Mouse (Mus musculus): Measurements from ENCODE around the gene Tmem108.

The Tmem108 gene

GRCm38 (mm10) chr9:103721081-103721480, 40.6 kb downstream of the Tmem108 start:
- DNase-seq (ENCODE audit: extremely low read depth, low read depth) = no peak

DNA sequence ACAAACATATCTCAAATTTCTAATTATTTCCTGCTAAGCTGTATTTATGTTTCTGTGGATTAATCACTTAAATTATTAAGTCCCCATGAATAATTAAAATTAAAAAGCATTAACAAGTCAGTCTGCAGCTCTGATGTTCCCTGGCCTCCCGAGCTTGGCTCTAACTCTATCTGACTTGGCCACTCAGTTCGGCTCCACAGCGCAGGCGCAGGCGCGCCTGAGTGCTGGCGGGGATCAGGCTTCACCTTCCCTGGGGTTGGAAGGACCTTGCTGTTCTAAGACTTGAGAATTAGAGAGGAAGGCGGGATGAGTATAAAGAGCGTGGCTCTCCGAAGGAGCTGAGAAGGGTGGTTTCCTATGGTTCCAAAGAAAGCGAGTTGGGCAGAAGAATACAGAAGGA, 41.6 kb downstream of the Tmem108 start:
- DNase-seq (ENCODE audit: extremely low read depth, low read depth) = no peak

- DNase-seq (ENCODE audit: extremely low read depth, low read depth) = no peak
Observed at GRCm38 (mm10) chr9:103716002-103716401, 45.6 kb downstream of the Tmem108 start.

GRCm38 (mm10) chr9:103715352-103715751, 46.3 kb downstream of the Tmem108 start:
- DNase-seq (ENCODE audit: extremely low read depth, low read depth) = no peak

DNA sequence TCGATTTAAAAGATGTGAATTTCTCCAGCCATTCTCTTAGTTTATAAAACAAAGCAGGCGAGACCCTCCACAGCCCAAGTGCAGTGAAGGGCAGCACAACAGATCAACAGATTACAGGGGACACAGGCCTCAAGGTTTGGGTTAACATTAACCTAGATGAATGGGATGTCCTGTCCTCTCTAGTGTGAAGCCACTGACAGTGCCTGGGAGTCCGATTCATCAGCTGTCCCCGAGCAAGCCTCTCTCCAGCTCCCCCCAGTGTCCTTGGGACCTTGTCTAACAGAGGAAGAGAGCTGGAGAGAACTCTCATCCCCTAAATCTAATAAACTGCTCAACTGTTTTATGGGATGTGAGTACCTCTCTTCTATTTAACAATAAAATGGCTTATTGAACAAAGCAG, 48.4 kb downstream of the Tmem108 start:
- no peak for DNase-seq (ENCODE audit: extremely low read depth, low read depth)

DNA sequence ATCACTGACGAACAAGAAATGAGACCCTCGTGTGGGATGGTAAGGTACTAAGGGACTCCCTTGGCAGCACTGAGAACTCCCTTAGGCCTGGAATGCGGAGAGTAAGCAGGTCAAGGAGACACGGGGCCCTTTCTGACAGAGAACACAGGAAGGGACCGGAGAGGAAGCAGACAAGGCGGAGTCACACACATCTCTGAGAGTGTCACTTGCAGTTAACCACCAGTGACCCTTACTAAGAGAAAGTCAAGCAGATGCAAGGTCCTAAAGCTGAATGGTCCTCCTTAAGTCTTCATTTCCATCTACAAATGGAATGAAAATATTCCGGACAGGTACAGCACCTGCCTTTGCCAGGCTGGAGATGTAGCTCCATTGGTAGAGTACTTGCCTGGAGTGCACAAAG, 48.9 kb downstream of the Tmem108 start:
- no peak for DNase-seq (ENCODE audit: extremely low read depth, low read depth)

- DNase-seq (ENCODE audit: extremely low read depth, low read depth) = no peak
Observed at GRCm38 (mm10) chr9:103709694-103710093, 51.9 kb downstream of the Tmem108 start.

GRCm38 (mm10) chr9:103708514-103709173, 53.0 kb downstream of the Tmem108 start:
- no peak for DNase-seq (ENCODE audit: extremely low read depth, low read depth)

- DNase-seq (ENCODE audit: extremely low read depth, low read depth) = no peak
Observed at GRCm38 (mm10) chr9:103707857-103708256, 53.8 kb downstream of the Tmem108 start.

GRCm38 (mm10) chr9:103707000-103707790, 54.4 kb downstream of the Tmem108 start:
- DNase-seq (ENCODE audit: extremely low read depth, low read depth) = no peak

DNA sequence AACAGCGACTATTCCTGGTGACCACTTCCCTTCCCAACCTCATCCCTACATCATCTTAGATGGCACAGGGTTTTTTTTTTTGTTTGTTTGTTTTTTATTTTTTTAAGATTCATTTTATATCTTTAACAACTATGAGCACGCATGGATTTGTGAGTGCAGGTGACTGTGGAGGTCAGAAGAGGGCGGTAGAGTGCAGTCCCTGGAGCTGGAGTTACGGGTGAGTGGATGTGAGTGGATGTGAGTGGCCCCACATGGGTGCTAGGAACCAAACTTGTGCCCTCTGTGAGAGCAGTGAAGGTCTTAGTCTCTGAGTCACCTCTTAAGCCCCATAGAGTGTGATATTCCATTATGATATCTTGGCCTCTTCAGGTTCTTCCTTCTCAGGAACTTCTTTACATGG, 55.9 kb downstream of the Tmem108 start:
- no peak for DNase-seq (ENCODE audit: extremely low read depth, low read depth)

- no peak for DNase-seq (ENCODE audit: extremely low read depth, low read depth)
Observed at GRCm38 (mm10) chr9:103703014-103703413, 58.6 kb downstream of the Tmem108 start.

DNA sequence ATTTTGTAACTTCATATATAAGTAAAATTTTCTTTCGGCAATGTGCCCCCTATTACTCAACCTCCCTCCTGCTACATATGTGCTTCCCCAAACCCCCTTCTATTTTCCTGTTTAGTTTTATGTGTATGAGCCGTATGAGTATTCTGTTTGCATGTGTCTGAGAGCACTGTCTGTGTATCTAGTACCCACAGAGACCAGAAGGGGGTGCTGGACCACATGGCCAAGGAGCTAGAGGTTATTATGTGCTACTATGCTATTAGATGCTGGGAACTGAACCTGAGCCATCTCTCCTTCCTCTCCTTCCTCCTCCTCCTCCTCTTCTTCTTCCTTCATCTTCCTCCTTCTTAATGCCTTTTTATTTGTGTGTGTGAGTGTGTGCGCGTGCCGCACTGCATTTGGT, 59.2 kb downstream of the Tmem108 start:
- no peak for DNase-seq (ENCODE audit: extremely low read depth, low read depth)

- no peak for DNase-seq (ENCODE audit: extremely low read depth, low read depth)
Observed at GRCm38 (mm10) chr9:103701448-103701847, 60.2 kb downstream of the Tmem108 start.

GRCm38 (mm10) chr9:103700240-103700639, 61.4 kb downstream of the Tmem108 start:
- DNase-seq (ENCODE audit: extremely low read depth, low read depth) = no peak

DNA sequence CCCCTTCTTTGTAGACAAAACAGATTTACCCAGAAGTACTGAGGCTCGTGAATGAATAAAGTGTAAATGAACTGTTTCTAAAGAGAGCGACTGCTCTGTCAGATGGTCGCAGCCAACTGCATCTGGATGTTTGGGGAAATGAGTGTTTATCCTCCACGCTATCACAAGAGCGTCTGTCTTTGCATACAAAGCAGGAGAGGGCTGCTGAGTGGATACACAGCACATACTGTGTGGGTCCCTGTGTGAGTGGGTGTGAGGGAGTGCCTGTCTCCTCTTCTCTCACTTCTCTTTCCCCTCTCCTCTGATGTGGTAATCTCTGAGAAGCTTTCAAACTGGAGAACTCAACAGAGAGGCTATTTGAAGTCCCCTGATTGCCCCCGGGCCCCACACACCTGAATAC, 64.7 kb downstream of the Tmem108 start:
- no peak for DNase-seq (ENCODE audit: extremely low read depth, low read depth)

- no peak for DNase-seq (ENCODE audit: extremely low read depth, low read depth)
Observed at GRCm38 (mm10) chr9:103693826-103694225, 67.8 kb downstream of the Tmem108 start.

- no peak for DNase-seq (ENCODE audit: extremely low read depth, low read depth)
Observed at GRCm38 (mm10) chr9:103692699-103693098, 68.9 kb downstream of the Tmem108 start.

GRCm38 (mm10) chr9:103691847-103692246, 69.8 kb downstream of the Tmem108 start:
- DNase-seq (ENCODE audit: extremely low read depth, low read depth) = no peak

- DNase-seq (ENCODE audit: extremely low read depth, low read depth) = no peak
Observed at GRCm38 (mm10) chr9:103690446-103690845, 71.2 kb downstream of the Tmem108 start.

DNA sequence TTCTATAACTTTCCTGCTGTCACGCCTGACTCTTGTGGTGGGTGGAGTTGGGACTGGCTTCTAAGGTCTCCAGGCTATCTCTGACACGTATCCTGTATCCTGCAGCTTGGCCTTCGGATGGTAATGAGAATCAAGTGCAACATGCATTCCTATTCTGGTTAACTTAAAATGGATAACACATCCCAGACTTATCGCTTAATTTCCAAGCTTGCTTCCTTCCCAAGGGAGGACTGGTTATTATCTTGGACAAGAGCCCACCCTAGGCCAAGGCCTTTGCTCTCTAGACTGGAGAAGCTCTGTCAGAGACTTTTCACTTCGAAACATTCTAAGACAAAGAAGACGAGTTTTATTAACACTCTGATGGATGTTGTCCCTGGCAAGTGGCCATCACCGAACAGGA, 71.9 kb downstream of the Tmem108 start:
- DNase-seq (ENCODE audit: extremely low read depth, low read depth) = no peak

DNA sequence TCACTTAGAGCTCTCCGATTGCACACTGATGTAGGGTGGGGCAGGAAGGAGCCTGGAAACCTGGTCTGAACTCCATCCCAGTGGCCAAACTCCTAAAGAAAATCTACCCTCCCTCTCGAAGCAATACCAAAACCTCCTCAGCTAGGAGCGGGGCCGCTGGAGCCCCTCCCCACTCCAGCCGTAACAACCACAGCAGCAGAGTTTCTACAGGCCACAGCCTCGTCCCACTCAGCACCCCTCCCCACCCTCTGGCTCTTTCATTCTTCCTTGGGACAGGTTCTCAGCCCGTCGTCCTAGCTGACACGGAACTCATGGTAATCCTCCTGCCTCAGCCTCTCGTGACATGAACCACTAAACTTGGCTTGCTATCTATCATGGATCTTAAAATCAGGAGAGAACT, 72.6 kb downstream of the Tmem108 start:
- DNase-seq (ENCODE audit: extremely low read depth, low read depth) = no peak

DNA sequence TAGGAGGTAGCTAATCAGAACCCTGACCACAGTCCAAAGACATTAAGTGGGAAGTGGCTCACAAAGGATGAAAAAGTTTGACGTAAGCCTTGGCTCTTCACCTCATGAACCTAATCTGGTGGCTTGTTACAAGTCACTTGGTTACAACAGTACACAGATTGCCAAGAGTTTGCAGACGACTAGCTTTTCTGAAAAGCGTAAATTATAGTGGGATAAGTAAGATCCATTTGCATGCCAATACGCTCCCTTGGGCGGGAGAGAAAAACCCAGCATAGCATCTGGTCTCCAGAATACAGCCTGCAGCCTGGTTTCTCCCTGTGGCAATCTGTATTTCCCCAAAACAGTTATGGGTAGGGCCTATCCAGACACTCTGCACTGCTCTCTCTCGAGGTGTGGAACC, 74.5 kb downstream of the Tmem108 start:
- DNase-seq (ENCODE audit: extremely low read depth, low read depth) = no peak

Data from MEL-GATA-1-ER (cell line).